Mouse (Mus musculus) cerebellum, adult 8-10 months (tissue): ENCODE measurements at regions not wholly inside any gene's neighbourhood (a gene's known extent, or its start where the extent isn't known, plus 50 kb on each side); places are given as distances from the start of the nearest gene placed in this dataset.
"Not testable (repeated sequence)": the region's sequence is repeated elsewhere in the genome, so short reads cannot be mapped to it uniquely, and the experiment has no call there.

ENCODE experiments used
- DNase-seq: peaks from one replicate; pipeline ENCODE4 v3.0.0; 2022

GRCm38 (mm10) chr4:153620871-153621270, 138.3 kb upstream of the Ajap1 start:
- no peak for DNase-seq

GRCm38 (mm10) chr4:153631161-153631560, 148.6 kb upstream of the Ajap1 start:
- no peak for DNase-seq

- no peak for DNase-seq
These were observed 149.4 kb upstream of the Ajap1 start for GRCm38 (mm10) chr4:153632056-153632455.

GRCm38 (mm10) chr4:153632551-153632950, 149.9 kb upstream of the Ajap1 start:
- no peak for DNase-seq

GRCm38 (mm10) chr4:153633260-153633659, 150.6 kb upstream of the Ajap1 start:
- DNase-seq = no peak

- no peak for DNase-seq
These were observed 151.7 kb upstream of the Ajap1 start for GRCm38 (mm10) chr4:153634221-153634881.

DNA sequence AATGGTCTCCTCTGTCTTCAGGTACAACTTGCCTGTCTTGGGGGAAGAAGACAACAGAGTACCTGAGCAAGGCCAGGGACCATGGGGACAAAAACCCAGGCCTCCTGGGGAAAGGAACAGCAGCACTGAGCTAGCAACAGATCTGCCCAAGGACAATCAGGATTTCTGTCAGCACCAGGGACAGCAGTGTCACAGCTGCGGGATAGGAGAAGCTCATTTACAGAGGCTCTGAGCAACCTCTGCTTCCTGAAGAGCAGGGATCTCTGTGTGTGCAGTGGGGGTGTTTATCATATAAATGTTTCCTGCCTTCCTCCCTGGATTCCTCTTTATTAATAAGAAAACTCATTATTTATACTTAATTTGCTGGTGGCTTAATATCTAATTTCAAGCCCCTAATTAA, 155.4 kb upstream of the Ajap1 start:
- DNase-seq = no peak

DNA sequence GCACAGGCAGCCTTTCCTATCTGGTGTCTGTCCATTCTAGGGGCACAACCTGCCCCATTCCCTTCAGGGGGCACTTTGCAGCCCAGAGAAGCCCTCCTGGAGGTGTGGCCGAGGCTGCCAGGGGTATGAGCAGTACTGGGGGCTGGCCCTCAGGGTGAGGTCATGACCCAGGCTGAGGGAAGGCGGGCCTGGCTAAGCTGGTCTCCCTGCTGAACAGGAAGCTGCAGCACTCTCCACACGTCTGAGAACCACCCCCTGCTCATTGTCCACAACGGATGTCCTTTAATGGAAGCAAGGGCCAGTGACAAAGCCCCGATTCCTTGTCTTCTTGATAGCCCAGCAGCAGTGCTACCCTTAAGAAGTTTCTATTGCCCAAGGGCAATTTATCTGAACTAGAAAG, 169.2 kb upstream of the Ajap1 start:
- DNase-seq = no peak

- DNase-seq = no peak
These were observed 170.2 kb upstream of the Ajap1 start for GRCm38 (mm10) chr4:153652841-153653240.

GRCm38 (mm10) chr4:153662731-153663130, 180.1 kb upstream of the Ajap1 start:
- DNase-seq = no peak

- DNase-seq = not testable (repeated sequence)
These were observed 184.1 kb upstream of the Ajap1 start for GRCm38 (mm10) chr4:153666626-153667236.

- DNase-seq = no peak
These were observed 186.5 kb upstream of the Ajap1 start for GRCm38 (mm10) chr4:153669070-153669469.

- no peak for DNase-seq
These were observed 187.6 kb upstream of the Ajap1 start for GRCm38 (mm10) chr4:153670216-153670615.

DNA sequence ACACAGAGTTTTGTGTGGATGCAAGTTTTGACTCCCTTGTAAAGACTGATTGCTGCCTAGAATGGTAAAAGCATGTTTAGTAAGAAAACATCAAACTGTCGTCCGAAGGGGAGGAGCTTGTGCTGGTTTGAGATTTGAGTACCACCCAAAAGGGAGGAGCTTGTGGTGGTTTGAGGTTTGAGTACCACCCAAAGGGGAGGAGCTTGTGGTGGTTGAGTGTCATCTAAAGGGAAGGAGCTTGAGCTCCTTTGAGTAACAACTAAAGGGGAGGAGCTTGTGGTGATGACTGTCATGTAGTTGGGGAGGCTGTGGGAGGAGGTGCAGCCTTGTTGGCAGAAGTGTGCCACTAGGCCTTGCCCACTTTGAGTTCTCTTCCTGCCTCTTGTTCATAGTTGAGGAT, 192.8 kb upstream of the Ajap1 start:
- no peak for DNase-seq

DNA sequence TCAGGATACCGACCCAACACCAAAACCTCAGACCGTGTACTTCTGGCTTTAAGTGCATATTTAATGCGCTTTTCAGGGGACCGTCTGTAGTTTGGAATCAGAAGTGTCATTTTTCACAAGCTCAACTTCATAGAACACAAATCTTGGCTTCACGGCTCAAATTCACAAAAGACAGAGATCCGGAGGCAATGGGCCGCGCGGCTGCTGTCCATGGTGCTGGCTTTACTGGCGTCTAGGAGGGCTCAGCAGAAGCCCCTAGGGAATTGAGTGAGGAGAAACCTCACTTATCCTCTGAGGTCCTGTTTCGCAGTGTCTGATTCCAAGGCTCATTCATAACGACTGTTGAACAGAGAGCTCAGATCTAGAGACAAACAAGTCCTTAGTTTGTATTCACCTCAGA, 196.5 kb upstream of the Ajap1 start:
- DNase-seq = no peak

DNA sequence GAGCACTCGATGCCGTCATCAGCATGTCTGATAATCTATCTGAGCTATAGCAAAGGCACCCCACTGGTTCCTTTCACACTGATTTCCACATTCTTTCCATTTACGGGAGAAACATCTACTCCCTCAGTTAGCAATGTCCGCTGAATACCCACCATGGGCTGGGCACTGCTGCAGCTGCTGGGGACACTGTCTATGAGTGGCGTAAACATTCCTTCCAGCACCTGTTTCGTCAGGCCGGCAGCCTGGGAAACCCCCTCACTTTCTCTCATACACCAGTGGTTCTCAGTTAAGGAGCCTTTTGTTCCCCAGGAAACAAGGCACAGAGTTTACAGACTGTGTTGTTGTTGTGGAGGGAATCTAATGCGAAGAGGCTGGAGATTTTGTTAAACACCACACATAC, 205.8 kb upstream of the Ajap1 start:
- DNase-seq = no peak

GRCm38 (mm10) chr4:153693881-153694280, 211.3 kb upstream of the Ajap1 start:
- DNase-seq = no peak

GRCm38 (mm10) chr4:153696426-153697040, 213.9 kb upstream of the Ajap1 start:
- no peak for DNase-seq

DNA sequence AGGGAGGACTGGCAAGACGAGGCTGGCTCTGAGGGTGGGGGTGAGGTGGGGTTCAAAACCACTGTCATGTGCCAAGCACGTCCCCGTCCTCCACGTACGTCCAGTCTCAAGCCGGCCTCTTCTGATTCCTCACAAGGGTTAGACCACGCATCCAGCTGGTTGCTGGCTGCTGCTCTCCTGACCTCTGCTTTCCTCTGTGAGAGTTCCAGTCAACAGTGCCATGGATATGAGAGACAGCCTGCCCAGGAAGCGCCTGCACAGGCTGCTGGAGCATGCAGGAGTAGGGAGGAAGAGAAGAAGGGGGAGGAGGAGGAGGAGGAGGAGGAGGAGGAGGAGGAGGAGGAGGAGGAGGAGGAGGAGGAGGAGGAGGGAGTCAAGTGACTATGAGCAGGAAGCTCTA, 224.6 kb upstream of the Ajap1 start:
- no peak for DNase-seq

- DNase-seq = no peak
These were observed 232.5 kb upstream of the Ajap1 start for GRCm38 (mm10) chr4:153714995-153715645.

- no peak for DNase-seq
These were observed 234.7 kb upstream of the Ajap1 start for GRCm38 (mm10) chr4:153717273-153717672.

- DNase-seq = no peak
These were observed 233.0 kb upstream of the A430005L14Rik start for GRCm38 (mm10) chr4:153724045-153724444.

- DNase-seq = no peak
These were observed 229.8 kb upstream of the A430005L14Rik start for GRCm38 (mm10) chr4:153727273-153727672.

- no peak for DNase-seq
These were observed 229.1 kb upstream of the A430005L14Rik start for GRCm38 (mm10) chr4:153727896-153728422.
